Mouse (Mus musculus): ENCODE data around the gene Catsper4. TPM values are rescaled to one million over a fixed set of nuclear protein-coding genes. Genes with fewer than 3 reads are reported as not detected.
"Not testable (repeated sequence)": the region's sequence is repeated elsewhere in the genome, so short reads cannot be mapped to it uniquely, and the experiment has no call there.

Catsper4 gene
- 0.52 and 1.4 TPM in 2 replicates for polyA plus RNA-seq (2012; rRNA removed)

DNA sequence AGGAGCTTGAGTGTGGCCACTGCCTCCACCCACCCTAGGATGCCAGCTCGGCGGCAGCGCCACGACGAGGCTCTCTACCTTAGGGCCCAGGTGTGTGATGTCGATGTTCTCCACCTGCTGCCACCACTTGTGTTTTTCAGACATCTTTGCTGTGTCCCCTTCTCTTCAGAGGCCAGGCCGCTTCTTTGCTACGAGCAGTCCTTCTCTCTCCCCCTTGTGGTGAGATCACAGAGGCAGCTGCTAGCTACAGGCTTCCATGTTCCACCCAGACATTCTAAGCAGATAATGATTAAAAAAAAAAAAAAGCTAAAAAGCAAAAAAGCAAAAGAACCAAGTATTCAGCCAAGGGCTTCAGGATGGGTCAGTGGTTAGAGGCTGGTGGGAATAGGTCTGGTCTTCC, at the start of gene Catsper4:
Gene Catsper4, minus strand, starts transcription at position 190 of the 400 bp plus-strand sequence.
- TF ChIP-seq POLR2A (IDR thresholded peaks at IDR 0.05; ENCODE audit: low read depth, low read length) (no peak), CTCF (IDR thresholded peaks at IDR 0.05; ENCODE audit: extremely low read depth, insufficient read length, insufficient replicate concordance, low read depth, low read length) (no peak)
- WGBS, result 79% methylated on average over 8 of the region's 8 CpGs
- Histone ChIP-seq H3K4me1 (ENCODE audit: control insufficient read depth, insufficient read depth, insufficient read length, low read length) (peaks cover 7% of the 10 kb centered on the region; the same call in 1 of the 2 replicates), H3K27ac (ENCODE audit: insufficient read depth, low read depth, low read length) (no peak within 1 kb of the TSS), H3K4me3 (ENCODE audit: low read depth, low read length) (no peak within 1 kb of the TSS), H3K36me3 (ENCODE audit: control insufficient read depth, insufficient read depth, low read length) (peaks cover 27% of the 10 kb centered on the region), H3K27me3 (ENCODE audit: control insufficient read depth, insufficient read depth, low read length) (no peaks in the 10 kb centered on the region)

- H3K27me3 ChIP-seq (ENCODE audit: control insufficient read depth, insufficient read depth, low read length), result no peaks in the 10 kb centered on the region
- H3K36me3 ChIP-seq (ENCODE audit: control insufficient read depth, insufficient read depth, low read length), result peaks cover 14% of the 10 kb centered on the region
- peak overlapping the region; percentile 31 for H3K4me3 ChIP-seq (ENCODE audit: low read depth, low read length)
- no peak overlapping the region for H3K27ac ChIP-seq (ENCODE audit: insufficient read depth, low read depth, low read length)
- no peak for TF ChIP-seq POLR2A (IDR thresholded peaks at IDR 0.05; ENCODE audit: low read depth, low read length)
- TF ChIP-seq CTCF (IDR thresholded peaks at IDR 0.05; ENCODE audit: extremely low read depth, insufficient read length, insufficient replicate concordance, low read depth, low read length), result no peak
- H3K4me1 ChIP-seq (ENCODE audit: control insufficient read depth, insufficient read depth, insufficient read length, low read length), result no peaks in the 10 kb centered on the region
- WGBS, result 2% methylated on average over 14 of the region's 14 CpGs
These were observed 46.5 kb upstream of the Catsper4 start for GRCm38 (mm10) chr4:134273417-134274345.

GRCm38 (mm10) chr4:134272731-134273416, 45.7 kb upstream of the Catsper4 start:
- Histone ChIP-seq H3K27me3 (ENCODE audit: control insufficient read depth, insufficient read depth, low read length) (no peaks in the 10 kb centered on the region), H3K36me3 (ENCODE audit: control insufficient read depth, insufficient read depth, low read length) (peaks cover 9% of the 10 kb centered on the region), H3K27ac (ENCODE audit: insufficient read depth, low read depth, low read length) (no peak overlapping the region), H3K4me1 (ENCODE audit: control insufficient read depth, insufficient read depth, insufficient read length, low read length) (no peaks in the 10 kb centered on the region), H3K4me3 (ENCODE audit: low read depth, low read length) (no peak overlapping the region)
- TF ChIP-seq CTCF (IDR thresholded peaks at IDR 0.05; ENCODE audit: extremely low read depth, insufficient read length, insufficient replicate concordance, low read depth, low read length) (no peak), POLR2A (IDR thresholded peaks at IDR 0.05; ENCODE audit: low read depth, low read length) (no peak)
- WGBS, result 3% methylated on average over 12 of the region's 13 CpGs

DNA sequence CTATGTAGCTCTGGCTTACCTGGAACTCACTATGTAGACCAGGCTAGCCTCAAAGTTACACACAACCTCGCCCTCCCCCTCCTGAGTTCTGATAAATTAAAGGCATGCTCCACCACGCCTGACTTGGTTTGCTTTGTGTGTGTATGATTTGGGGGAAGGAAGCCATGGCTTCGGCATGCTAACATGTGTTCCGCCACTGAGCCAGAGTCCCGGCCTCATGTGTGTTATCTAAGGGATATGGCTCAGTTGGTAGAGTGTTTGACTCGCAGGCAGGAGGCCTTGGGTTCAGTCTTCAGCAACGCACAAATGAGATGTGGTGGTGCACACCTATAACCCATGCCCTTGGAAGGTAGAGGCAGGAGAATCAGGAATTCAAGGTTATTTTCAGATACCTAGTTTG, 44.8 kb upstream of the Catsper4 start:
- H3K27ac ChIP-seq (ENCODE audit: insufficient read depth, low read depth, low read length), result no peak overlapping the region
- H3K36me3 ChIP-seq (ENCODE audit: control insufficient read depth, insufficient read depth, low read length), result peaks cover 4% of the 10 kb centered on the region
- no peaks in the 10 kb centered on the region for H3K27me3 ChIP-seq (ENCODE audit: control insufficient read depth, insufficient read depth, low read length)
- no peaks in the 10 kb centered on the region for H3K4me1 ChIP-seq (ENCODE audit: control insufficient read depth, insufficient read depth, insufficient read length, low read length)
- H3K4me3 ChIP-seq (ENCODE audit: low read depth, low read length), result no peak overlapping the region
- TF ChIP-seq CTCF (IDR thresholded peaks at IDR 0.05; ENCODE audit: extremely low read depth, insufficient read length, insufficient replicate concordance, low read depth, low read length) (no peak), POLR2A (IDR thresholded peaks at IDR 0.05; ENCODE audit: low read depth, low read length) (no peak)
- WGBS, result 85% methylated on average over 7 of the region's 7 CpGs

- H3K4me3 ChIP-seq (ENCODE audit: low read depth, low read length); H3K4me1 ChIP-seq (ENCODE audit: control insufficient read depth, insufficient read depth, insufficient read length, low read length); H3K36me3 ChIP-seq (ENCODE audit: control insufficient read depth, insufficient read depth, low read length); H3K27me3 ChIP-seq (ENCODE audit: control insufficient read depth, insufficient read depth, low read length); H3K27ac ChIP-seq (ENCODE audit: insufficient read depth, low read depth, low read length): not testable (repeated sequence)
These were observed 42.4 kb upstream of the Catsper4 start for GRCm38 (mm10) chr4:134269622-134270021.

GRCm38 (mm10) chr4:134268102-134268655, 41.0 kb upstream of the Catsper4 start:
- 83% methylated on average over 19 of the region's 19 CpGs for WGBS
- Histone ChIP-seq H3K4me3 (ENCODE audit: low read depth, low read length) (no peak overlapping the region), H3K36me3 (ENCODE audit: control insufficient read depth, insufficient read depth, low read length) (no peaks in the 10 kb centered on the region), H3K27ac (ENCODE audit: insufficient read depth, low read depth, low read length) (no peak overlapping the region), H3K27me3 (ENCODE audit: control insufficient read depth, insufficient read depth, low read length) (no peaks in the 10 kb centered on the region), H3K4me1 (ENCODE audit: control insufficient read depth, insufficient read depth, insufficient read length, low read length) (no peaks in the 10 kb centered on the region)
- TF ChIP-seq CTCF (IDR thresholded peaks at IDR 0.05; ENCODE audit: extremely low read depth, insufficient read length, insufficient replicate concordance, low read depth, low read length), result no peak
- TF ChIP-seq POLR2A (IDR thresholded peaks at IDR 0.05; ENCODE audit: low read depth, low read length), result no peak
